Mouse (Mus musculus) kidney, embryonic 15.5 days (tissue): ENCODE results near the gene Nav3. TPM values are rescaled to one million over a fixed set of nuclear protein-coding genes. Genes with fewer than 3 reads are reported as not detected.

ENCODE experiments used
- ATAC-seq: fragments of 200-750 bp; cut with Nextera tagmentation; replicated peaks from 2 replicates; pipeline ENCODE4 v1.8.0; 2017; ENCODE audit warnings: moderate TSS enrichment; ENCODE audit not compliant: low FRiP score
- H3K27ac ChIP-seq: fragments of 300-500 bp; sonication (generic); 2 replicates; pipeline ENCODE4 v1.5.1; 2015; ENCODE audit warnings: mild to moderate bottlenecking, inconsistent platforms
- H3K27me3 ChIP-seq: fragments of 300-500 bp; sonication (generic); 2 replicates; pipeline ENCODE4 v1.6.1; 2015; ENCODE audit warnings: inconsistent platforms
- H3K36me3 ChIP-seq: fragments of 300-500 bp; sonication (generic); 2 replicates; pipeline ENCODE4 v1.6.1; 2015; ENCODE audit warnings: inconsistent platforms
- H3K4me1 ChIP-seq: fragments of 300-500 bp; sonication (generic); 2 replicates; pipeline ENCODE4 v1.6.1; 2015; ENCODE audit warnings: inconsistent platforms
- H3K4me2 ChIP-seq: fragments of 300-500 bp; sonication (generic); 2 replicates; pipeline ENCODE4 v1.6.1; 2015; ENCODE audit warnings: moderate library complexity, mild to moderate bottlenecking, inconsistent platforms
- H3K4me3 ChIP-seq: fragments of 300-500 bp; sonication (generic); replicated peaks from 2 replicates; pipeline ENCODE4 v1.5.1; 2015; ENCODE audit warnings: mild to moderate bottlenecking, inconsistent platforms
- H3K9ac ChIP-seq: fragments of 300-500 bp; sonication (generic); 2 replicates; pipeline ENCODE4 v1.6.1; 2015; ENCODE audit warnings: mild to moderate bottlenecking, inconsistent platforms
- H3K9me3 ChIP-seq: fragments of 300-500 bp; sonication (generic); replicated peaks from 2 replicates; pipeline ENCODE4 v1.6.1; 2016; ENCODE audit warnings: inconsistent platforms
- WGBS: fragments of 180-500 bp; shearing (Covaris S2); methylation state at CpG from one replicate; pipeline ENCODE4 v1.1.7; 2015; ENCODE audit warnings: mixed read lengths; 5-methylcytosine and 5-hydroxymethylcytosine counted together
- polyA plus RNA-seq: library from polyadenylated mRNA; unstranded; fragments of >200 nt; fragmentation: Nextera tagmentation; extraction: Ambion mirVana; gene quantifications from 2 replicates; pipeline ENCODE4 v1.2.1, GENCODE M21; 2015

Gene Nav3
- polyA plus RNA-seq, 1 experiment from 2014 or later: 4.6 TPM

DNA sequence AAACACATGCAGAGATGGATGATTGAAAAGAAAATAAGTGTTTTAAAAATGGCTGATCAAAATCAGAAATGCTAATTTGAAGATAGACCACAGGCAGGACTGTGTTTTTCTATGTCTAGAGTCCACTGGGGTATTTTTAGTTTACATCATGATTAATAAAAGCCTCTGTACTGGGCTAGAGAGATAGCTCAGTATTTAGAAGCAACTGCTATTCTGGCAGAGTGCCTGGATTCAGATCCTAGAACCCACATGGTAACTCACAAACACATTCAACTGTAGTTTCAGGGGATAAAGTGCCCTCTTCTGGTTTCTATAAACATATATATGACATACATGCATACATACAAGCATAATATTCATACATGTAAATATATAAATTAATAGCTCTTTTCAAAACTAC, 293.4 kb downstream of the Nav3 start:
- Histone ChIP-seq H3K4me3 (no peak overlapping the region), H3K27ac (no peak overlapping the region), H3K4me2 (no peak overlapping the region), H3K9me3 (no peaks in the 10 kb centered on the region), H3K27me3 (no peaks in the 10 kb centered on the region), H3K36me3 (no peaks in the 10 kb centered on the region), H3K9ac (no peak overlapping the region), H3K4me1 (no peaks in the 10 kb centered on the region)
- no peak for ATAC-seq

DNA sequence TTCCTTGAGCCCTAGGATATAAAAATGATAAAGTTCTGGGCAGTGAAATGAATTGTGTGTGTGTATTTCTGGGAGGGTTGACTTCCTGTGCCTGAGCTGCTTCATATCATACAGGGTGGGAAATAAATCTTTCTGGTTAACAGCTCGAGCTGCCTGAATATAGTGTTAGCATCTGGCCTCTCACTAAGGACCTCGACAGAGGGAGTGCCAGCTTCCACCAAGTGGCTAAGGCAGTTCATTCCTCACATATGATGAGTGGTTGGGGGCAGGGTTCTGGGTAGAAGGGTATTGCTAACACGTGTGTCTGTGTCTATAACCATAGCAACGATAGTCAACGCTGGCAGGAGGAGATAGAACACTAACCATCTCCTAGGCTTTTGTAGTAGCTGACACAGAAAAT, 295.1 kb downstream of the Nav3 start:
- H3K4me1 ChIP-seq: no peaks in the 10 kb centered on the region
- no peak overlapping the region for H3K27ac ChIP-seq
- H3K9me3 ChIP-seq: no peaks in the 10 kb centered on the region
- no peak overlapping the region for H3K4me2 ChIP-seq
- no peak overlapping the region for H3K9ac ChIP-seq
- H3K36me3 ChIP-seq: no peaks in the 10 kb centered on the region
- H3K4me3 ChIP-seq: no peak overlapping the region
- peak; percentile 52; the same call in 1 of the 2 replicates for ATAC-seq
- H3K27me3 ChIP-seq: no peaks in the 10 kb centered on the region
- 33% methylated on average over 5 of the region's 5 CpGs for WGBS

DNA sequence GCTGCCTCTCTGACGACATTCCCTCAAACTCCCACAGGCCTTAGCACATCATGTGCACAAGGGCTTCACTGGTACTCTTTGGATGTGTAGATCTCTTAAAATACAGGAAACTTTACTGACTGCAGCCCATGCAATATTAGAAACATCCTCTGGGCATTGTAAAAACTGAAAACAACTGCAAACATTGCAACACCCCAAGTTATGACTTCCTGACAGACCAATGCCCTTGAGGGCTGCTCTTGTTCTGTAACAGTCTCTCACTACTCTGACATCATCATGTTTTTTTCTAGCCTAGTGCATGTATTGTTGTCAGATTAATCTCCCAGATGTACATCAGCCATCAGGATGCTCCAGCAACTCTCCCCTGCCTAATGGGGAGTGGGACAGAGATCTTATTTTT, 296.5 kb downstream of the Nav3 start:
- Histone ChIP-seq H3K4me1 (no peaks in the 10 kb centered on the region), H3K9me3 (no peaks in the 10 kb centered on the region), H3K27ac (no peak overlapping the region), H3K9ac (no peak overlapping the region), H3K4me3 (no peak overlapping the region), H3K36me3 (no peaks in the 10 kb centered on the region), H3K4me2 (no peak overlapping the region), H3K27me3 (no peaks in the 10 kb centered on the region)
- WGBS: 39% methylated on average over 1 of the region's 1 CpGs
- no peak for ATAC-seq

DNA sequence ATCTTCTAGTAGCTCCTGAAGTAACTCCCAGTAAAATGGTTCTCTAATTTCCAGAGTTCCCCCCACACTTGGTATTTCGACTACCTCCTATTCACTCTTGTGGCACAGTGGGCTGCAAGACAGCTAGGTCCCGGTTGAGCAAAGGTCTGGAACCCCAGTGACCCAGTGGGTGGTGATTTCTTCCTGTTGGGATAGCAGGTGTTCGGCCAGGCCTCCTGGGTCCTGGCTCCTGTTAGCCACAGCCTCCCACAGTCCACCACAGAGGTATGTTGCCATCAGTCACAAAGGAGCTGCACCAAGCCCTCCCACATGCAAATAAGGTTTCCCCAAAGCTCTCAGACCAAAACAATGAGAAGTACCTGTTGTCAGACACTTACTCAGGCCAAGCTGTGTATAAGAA, 297.9 kb downstream of the Nav3 start:
- H3K9ac ChIP-seq: no peak overlapping the region
- H3K9me3 ChIP-seq: no peaks in the 10 kb centered on the region
- 68% methylated on average over 3 of the region's 3 CpGs for WGBS
- no peak overlapping the region for H3K4me3 ChIP-seq
- H3K27me3 ChIP-seq: no peaks in the 10 kb centered on the region
- ATAC-seq: no peak
- no peaks in the 10 kb centered on the region for H3K36me3 ChIP-seq
- no peak overlapping the region for H3K4me2 ChIP-seq
- H3K4me1 ChIP-seq: no peaks in the 10 kb centered on the region
- no peak overlapping the region for H3K27ac ChIP-seq

DNA sequence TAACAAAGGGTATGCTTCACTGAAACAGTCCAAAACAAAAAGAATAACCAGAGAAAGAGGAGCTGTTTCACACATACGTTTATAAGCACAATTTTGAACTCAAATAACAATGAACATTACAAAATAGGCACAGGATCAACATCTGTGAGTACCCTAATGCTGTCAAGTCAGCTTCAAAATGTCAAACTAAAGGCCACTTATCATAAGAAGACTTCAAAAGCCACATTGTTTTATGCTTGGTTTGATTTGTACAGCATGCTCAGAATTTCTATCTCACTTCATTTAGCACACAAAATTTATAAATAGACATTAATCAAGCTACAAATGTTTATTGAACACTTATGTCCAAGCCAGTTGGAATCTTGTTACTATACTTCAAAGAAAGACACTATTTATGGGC, 299.6 kb downstream of the Nav3 start:
- Histone ChIP-seq H3K9me3 (no peaks in the 10 kb centered on the region), H3K4me2 (no peak overlapping the region), H3K27me3 (no peaks in the 10 kb centered on the region), H3K27ac (no peak overlapping the region), H3K36me3 (no peaks in the 10 kb centered on the region), H3K4me1 (no peaks in the 10 kb centered on the region), H3K4me3 (no peak overlapping the region), H3K9ac (no peak overlapping the region)
- ATAC-seq: no peak
- 46% methylated on average over 1 of the region's 1 CpGs for WGBS

DNA sequence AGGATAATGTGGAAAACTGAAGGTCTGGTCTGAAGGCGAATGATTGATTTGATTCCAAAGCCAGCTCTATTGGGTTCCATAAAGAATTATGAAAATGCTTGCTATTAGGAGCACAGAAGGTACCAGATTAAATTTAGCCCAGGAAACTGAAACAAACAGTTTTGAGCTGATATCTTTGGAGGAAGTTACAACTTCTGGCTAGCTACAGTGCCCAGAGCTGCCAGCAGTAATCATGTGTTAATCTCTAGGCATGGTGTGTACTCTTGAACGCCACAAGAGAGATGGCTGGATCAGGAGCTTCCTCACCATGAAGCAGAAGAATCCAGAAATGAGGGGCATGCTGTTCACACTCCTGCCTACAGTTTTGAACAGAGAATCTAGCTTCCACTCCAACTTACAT, 300.5 kb downstream of the Nav3 start:
- H3K27me3 ChIP-seq: no peaks in the 10 kb centered on the region
- no peaks in the 10 kb centered on the region for H3K4me1 ChIP-seq
- H3K4me2 ChIP-seq: no peak overlapping the region
- WGBS: 85% methylated on average over 2 of the region's 2 CpGs
- H3K9ac ChIP-seq: no peak overlapping the region
- H3K27ac ChIP-seq: no peak overlapping the region
- no peak overlapping the region for H3K4me3 ChIP-seq
- H3K9me3 ChIP-seq: no peaks in the 10 kb centered on the region
- H3K36me3 ChIP-seq: no peaks in the 10 kb centered on the region
- no peak for ATAC-seq

DNA sequence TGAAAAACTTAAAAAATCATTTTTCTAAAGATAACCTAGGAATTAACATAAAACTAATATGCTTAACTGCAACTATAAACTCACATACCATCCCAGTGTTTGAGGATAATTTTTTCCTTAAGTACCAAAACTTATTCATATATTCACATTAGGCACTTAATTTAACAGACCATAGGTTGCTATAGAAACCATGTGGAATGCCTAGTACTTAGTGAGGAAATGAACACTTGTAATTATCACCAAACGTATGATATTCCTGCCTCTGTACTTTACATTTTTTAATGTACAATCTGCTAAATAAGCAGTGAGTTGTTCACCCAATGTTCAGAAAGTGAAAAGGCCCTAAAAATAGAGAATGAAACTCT, 301.1 kb downstream of the Nav3 start:
- H3K36me3 ChIP-seq: no peaks in the 10 kb centered on the region
- H3K9me3 ChIP-seq: no peaks in the 10 kb centered on the region
- no peak for ATAC-seq
- no peak overlapping the region for H3K4me3 ChIP-seq
- no peak overlapping the region for H3K9ac ChIP-seq
- H3K27ac ChIP-seq: no peak overlapping the region
- WGBS: 90% methylated on average over 1 of the region's 1 CpGs
- no peaks in the 10 kb centered on the region for H3K27me3 ChIP-seq
- no peaks in the 10 kb centered on the region for H3K4me1 ChIP-seq
- no peak overlapping the region for H3K4me2 ChIP-seq

DNA sequence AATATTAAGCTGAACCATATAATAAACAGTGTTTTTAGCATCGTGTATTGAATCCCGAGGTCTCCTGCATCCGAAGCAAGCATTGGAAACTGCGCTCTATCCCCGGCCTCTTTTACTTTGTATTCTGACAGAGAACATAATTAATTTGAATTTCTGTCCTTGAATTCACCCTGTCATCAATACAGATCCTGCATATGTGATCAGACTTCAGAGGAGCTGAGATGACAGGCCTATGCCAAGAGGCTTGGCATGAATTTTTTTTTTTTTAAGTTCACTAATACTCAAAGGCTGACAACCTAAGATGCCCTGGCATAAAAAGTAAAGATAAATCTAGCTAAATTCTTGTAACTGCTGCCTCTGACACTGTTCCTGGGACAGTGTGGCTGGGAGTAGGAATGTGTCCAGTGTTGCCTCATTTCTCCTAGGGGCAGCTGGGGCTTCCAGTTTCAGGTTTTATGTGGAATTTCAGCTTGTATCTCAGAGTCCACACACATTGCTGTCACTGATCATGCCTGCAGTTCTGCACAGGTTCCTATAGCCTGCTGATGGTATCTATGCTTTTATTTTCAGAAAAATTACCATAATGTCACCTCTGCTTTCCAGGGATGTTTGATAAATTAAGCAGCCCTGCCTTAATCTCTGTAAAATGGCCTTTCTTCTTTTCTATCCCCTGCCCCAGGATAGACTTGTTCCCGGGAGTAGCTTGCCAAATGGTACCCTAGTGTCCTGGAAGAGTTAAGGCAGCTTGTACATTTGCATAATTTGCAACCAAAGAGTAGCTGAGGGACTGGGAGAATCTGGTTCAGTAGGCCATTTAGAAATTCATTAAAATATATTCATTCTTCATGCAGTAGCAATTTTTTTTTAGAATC, 301.8 kb downstream of the Nav3 start:
- H3K36me3 ChIP-seq: no peaks in the 10 kb centered on the region
- no peaks in the 10 kb centered on the region for H3K4me1 ChIP-seq
- no peak overlapping the region for H3K9ac ChIP-seq
- no peak overlapping the region for H3K4me2 ChIP-seq
- WGBS: 85% methylated on average over 6 of the region's 6 CpGs
- H3K27ac ChIP-seq: no peak overlapping the region
- no peak for ATAC-seq
- no peaks in the 10 kb centered on the region for H3K27me3 ChIP-seq
- no peaks in the 10 kb centered on the region for H3K9me3 ChIP-seq
- no peak overlapping the region for H3K4me3 ChIP-seq

DNA sequence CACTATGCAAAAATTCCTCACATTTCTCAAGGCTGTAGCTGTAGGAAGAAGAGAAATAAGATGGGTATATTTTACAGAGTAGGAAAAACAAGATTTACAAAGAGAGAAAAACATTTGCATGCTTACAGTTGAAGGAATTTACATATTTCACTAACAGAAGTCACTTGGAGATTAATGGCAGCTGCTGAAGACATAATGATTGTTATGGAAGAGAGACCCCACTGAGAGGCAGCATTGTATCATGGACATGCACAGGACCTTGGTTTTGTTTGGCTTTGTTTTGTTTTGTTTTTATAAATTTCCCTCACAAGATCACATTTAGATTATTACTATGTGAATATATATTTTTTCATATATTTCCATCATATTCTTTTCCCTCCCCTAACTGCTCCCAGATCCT, 335.4 kb downstream of the Nav3 start:
- no peak for ATAC-seq
- Histone ChIP-seq H3K36me3 (no peaks in the 10 kb centered on the region), H3K4me1 (no peaks in the 10 kb centered on the region), H3K9me3 (no peaks in the 10 kb centered on the region), H3K9ac (no peak overlapping the region), H3K27me3 (no peaks in the 10 kb centered on the region), H3K27ac (no peak overlapping the region), H3K4me3 (no peak overlapping the region), H3K4me2 (no peak overlapping the region)

DNA sequence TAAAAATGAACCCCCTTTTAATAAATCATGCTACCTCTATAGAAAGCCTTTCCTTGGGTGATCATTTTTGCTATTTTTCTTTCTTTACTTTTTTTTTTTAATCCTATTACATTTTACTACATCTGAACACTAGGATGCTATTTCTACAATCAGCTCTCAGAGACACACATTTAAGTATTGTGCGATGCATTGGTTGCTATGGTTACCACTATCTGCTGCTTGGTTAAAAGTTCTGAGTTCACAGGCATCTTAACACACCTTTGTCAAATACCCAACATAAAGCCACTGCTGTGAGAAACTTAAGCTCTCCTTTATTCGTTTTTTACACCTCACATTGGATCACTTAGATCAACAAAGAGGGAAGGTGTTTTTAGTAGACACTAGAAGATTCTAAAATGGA, 338.7 kb downstream of the Nav3 start:
- peaks cover 5% of the 10 kb centered on the region for H3K4me1 ChIP-seq
- no peak overlapping the region for H3K4me3 ChIP-seq
- whole genome bisulfite sequencing: 72% methylated on average over 2 of the region's 2 CpGs
- no peak for ATAC-seq
- no peaks in the 10 kb centered on the region for H3K27me3 ChIP-seq
- no peaks in the 10 kb centered on the region for H3K36me3 ChIP-seq
- no peak overlapping the region for H3K4me2 ChIP-seq
- H3K9ac ChIP-seq: no peak overlapping the region
- no peak overlapping the region for H3K27ac ChIP-seq
- no peaks in the 10 kb centered on the region for H3K9me3 ChIP-seq

DNA sequence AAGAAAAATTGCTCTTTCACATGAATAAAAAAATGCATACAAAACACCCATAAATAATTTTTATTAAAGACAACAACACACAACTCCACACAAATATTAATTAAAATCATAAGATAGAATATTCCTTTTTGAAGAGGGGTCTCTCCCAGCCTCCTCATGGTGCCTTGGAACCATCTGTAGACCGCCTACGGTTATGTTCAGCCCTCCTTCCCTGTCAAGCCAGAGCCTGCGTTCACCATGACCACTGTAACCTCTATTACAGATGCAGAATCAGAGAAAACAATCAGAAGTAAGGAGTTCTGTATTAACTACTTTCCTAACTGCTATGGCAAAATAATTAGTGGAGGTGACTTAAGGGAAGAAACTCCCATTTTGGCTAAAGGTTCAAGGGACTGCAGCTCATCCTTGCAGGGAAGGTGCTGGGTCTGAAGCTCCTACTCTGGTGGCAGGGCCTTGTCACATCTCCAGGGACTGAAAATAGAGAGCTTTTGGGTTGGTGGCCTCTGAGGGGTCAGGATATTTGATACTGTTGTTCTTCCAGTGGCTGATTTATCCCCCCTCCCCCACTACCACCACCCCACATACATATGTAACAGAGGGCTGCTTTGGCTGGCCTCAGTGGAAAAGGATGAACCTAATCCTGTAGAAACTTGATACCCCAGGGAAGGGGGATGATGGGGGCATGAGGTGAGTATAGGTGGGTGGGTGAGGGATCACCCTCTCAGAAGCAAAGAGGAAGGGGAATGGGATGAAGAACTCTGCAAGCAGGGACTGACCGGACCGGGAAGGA, 343.1 kb downstream of the Nav3 start:
- no peak overlapping the region for H3K4me3 ChIP-seq
- ATAC-seq: peak; percentile 92
- H3K9me3 ChIP-seq: no peaks in the 10 kb centered on the region
- H3K27me3 ChIP-seq: no peaks in the 10 kb centered on the region
- no peak overlapping the region for H3K27ac ChIP-seq
- no peak overlapping the region for H3K4me2 ChIP-seq
- H3K36me3 ChIP-seq: no peaks in the 10 kb centered on the region
- no peak overlapping the region for H3K9ac ChIP-seq
- H3K4me1 ChIP-seq: peaks cover 5% of the 10 kb centered on the region
- WGBS: 50% methylated on average over 5 of the region's 5 CpGs

DNA sequence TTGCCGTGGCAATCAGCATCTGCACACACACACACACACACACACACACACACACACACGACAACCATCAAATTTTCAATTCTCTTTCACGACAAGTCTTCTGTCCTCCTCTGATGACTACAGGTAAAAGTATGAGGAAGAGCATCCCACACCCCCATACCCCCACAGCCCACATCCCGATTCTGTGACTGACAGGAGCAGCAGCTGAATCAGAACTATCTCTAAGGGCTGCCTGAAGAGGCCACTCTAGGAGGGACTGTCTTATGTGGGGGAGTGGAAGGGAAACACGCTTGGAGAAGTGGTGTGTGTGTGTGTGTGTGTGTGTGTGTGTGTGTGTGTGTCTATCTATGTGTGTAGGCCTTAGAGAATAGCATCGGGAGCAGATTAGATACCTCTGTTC, 352.7 kb downstream of the Nav3 start:
- H3K27ac ChIP-seq: no peak overlapping the region
- no peaks in the 10 kb centered on the region for H3K36me3 ChIP-seq
- WGBS: 78% methylated on average over 6 of the region's 6 CpGs
- H3K4me3 ChIP-seq: no peak overlapping the region
- H3K9ac ChIP-seq: no peak overlapping the region
- no peak overlapping the region for H3K4me2 ChIP-seq
- H3K4me1 ChIP-seq: no peaks in the 10 kb centered on the region
- H3K9me3 ChIP-seq: no peaks in the 10 kb centered on the region
- ATAC-seq: no peak
- no peaks in the 10 kb centered on the region for H3K27me3 ChIP-seq
